Mouse (Mus musculus): ENCODE results near the gene Spef2.
A peak's percentile ranks its signal among the peaks of the same experiment; 100 is the strongest.
"Not testable (repeated sequence)": the region's sequence is repeated elsewhere in the genome, so short reads cannot be mapped to it uniquely, and the experiment has no call there.

Spef2 gene

GRCm38 (mm10) chr15:9664948-9665347 lies 83.7 kb downstream of the Spef2 start:
- DNase-seq, result not testable (repeated sequence)

- no peak for DNase-seq
These were observed 87.5 kb downstream of the Spef2 start for GRCm38 (mm10) chr15:9661215-9661614.

GRCm38 (mm10) chr15:9634471-9634870 lies 114.2 kb downstream of the Spef2 start:
- DNase-seq, result peak; percentile 87

DNA sequence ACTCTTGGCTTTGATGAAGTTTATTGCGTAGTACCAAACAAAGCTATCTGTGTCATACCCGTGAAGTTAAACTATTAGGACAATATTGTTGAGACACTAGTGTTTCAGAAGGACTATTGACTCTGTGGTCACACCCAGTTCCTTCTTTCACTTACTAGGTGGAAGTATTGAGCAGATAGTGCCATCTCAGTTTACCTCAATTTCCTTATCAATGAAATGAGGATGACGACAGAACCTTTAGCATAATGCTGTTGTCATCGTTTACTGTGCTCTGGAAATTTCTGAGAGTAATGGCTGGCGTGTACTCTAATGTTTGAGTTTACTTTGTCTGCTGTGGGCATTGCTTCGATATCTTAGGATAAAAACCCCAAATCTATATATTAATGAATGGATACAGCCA lies 117.0 kb downstream of the Spef2 start:
- no peak for DNase-seq

DNA sequence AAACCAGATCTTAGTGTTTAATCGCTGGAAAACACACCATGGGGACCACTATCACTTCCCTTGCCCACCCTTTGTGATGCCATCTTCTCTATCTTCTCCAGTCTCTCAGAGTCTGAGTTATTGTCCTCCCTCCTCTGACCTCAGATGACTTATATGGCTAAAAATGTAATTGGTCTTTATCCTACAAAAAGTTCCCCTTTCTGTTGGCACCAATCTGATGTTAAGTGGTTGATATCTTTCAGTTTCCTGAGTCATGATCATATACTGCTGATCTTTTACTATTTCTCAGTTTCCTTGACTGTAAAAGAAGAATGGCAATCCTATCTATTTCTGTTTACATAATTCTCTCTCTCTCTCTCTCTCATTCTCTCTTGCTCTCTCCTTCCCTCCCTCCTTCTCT lies 119.0 kb downstream of the Spef2 start:
- DNase-seq, result no peak

GRCm38 (mm10) chr15:9624619-9625018 lies 124.0 kb downstream of the Spef2 start:
- DNase-seq, result no peak

DNA sequence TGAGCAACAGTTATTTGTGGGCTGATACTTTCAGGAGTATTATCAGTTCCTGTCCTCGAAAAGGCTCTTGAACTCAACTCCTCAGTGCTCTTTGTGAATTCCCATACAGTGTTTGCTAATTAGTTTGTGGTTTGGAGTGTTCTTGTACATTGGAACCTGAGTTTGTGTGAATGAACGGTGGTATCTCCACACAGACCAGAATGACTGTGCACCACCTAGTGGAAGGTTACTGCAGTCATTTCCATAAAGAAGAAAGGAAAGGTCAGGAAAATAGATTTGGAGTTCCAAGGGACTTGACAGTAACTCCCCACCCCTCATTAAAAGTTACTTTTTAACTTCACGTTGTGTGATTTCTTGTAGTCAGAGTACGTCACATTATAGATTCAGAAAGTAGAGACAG lies 140.5 kb downstream of the Spef2 start:
- peak; percentile 8 for DNase-seq

- no peak for DNase-seq
These were observed 148.6 kb downstream of the Spef2 start for GRCm38 (mm10) chr15:9600088-9600455.

- no peak for DNase-seq
These were observed 149.1 kb downstream of the Spef2 start for GRCm38 (mm10) chr15:9599382-9600087.

DNA sequence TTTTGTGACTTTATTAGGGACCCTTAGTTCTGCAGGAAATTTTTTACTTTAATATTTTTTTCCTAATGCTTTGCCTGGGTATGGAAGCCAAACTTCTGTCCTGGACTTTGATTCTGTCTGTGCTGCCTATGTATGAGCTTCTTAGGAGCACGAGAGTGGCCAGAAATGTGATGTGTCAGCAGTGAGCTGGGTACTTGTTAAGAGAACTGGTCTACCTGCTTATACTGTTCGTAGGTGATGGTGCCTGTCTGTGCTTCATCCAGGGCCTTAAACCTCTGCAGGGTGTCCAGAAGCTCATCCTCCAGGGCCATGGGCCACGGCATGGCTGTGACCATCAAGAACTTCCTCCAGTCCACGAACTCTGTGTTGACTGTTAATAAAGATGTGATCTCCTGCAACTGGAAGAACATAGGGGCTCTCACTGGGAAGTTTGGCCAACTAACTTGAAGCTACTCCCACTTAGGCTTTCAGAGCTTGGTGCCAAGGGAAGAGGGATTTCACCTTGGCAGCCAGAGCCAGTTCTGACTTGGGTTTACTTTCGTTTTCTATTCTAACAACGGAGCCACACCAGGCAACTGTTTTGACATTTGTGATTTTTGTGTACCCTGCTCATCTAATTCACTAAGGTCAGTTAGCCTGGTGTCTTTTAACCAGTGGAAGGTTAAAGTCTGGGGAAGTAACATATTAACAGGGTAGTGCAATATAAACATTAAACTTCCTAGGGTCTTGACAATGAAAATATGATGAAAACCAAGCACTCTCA lies 152.2 kb downstream of the Spef2 start:
- no peak for DNase-seq

- DNase-seq, result no peak
These were observed 158.7 kb downstream of the Spef2 start for GRCm38 (mm10) chr15:9589939-9590338.

GRCm38 (mm10) chr15:9580470-9581280 lies 168.0 kb downstream of the Spef2 start:
- no peak for DNase-seq

GRCm38 (mm10) chr15:9577303-9577702 lies 171.4 kb downstream of the Spef2 start:
- DNase-seq, result no peak

- DNase-seq, result no peak
These were observed 173.9 kb downstream of the Spef2 start for GRCm38 (mm10) chr15:9574796-9575195.

DNA sequence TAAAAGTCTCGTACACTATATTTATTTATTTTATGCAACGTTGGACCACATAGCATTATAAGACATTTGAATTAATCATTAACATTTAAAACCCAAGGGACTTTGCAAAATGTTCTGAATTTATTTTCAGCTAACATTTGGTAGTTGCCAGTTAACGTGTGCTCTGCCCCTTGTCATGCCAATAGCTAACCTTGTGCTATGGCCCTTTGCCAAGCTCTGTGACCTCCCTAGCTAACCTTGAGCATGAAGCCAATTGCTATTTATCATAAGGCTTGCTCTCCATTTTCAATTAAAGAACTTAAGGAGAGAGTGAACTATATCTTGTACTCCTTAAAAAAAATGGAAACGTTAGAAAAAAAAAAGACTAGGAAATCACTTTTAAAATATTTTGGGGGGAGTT lies 175.3 kb downstream of the Spef2 start:
- DNase-seq, result no peak

- no peak for DNase-seq
These were observed 176.0 kb downstream of the Spef2 start for GRCm38 (mm10) chr15:9572664-9573063.

GRCm38 (mm10) chr15:9571896-9572295 lies 176.8 kb downstream of the Spef2 start:
- peak; percentile 51 for DNase-seq

- DNase-seq, result no peak
These were observed 181.4 kb downstream of the Spef2 start for GRCm38 (mm10) chr15:9567316-9567715.

DNA sequence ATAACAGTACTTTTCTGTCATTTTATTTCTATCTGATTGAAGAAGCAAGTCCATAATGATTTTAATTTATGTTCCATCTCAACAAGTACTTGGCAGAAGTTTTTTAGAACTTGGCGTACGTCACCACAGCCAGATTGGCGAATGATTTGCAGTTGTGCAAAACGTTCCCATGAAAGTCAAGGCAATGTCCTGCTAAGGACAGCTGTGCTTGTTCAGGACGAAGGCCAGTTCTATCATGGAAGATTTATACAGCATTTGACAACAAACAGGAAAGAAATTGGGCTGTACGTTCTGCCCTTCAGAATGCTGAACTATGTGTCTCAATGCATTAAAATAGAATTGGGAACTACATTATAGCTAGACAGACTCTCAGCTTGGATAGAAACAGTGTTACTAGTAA lies 183.3 kb downstream of the Spef2 start:
- peak; percentile 7 for DNase-seq

- no peak for DNase-seq
These were observed 184.5 kb downstream of the Spef2 start for GRCm38 (mm10) chr15:9564156-9564555.

DNA sequence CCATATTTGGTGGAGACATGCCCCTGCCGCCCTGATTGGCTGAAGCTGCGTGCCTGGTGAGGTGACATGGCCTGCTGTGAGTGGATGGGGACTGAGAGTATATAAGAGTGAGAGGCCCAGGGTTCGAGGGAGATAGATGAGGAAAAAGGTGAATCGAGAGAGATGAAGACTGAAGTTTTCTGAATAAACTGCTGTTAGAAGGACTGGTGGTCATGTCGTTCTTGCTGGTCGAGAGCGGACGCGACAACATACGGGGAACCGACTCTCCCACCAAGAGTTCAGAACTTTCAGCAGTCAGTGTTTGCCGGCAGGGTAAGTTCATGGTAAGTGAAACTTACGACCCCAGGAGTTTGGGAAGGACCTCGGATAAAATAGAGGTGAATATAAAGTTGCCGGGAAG lies 191.4 kb downstream of the Spef2 start:
- DNase-seq, result not testable (repeated sequence)

DNA sequence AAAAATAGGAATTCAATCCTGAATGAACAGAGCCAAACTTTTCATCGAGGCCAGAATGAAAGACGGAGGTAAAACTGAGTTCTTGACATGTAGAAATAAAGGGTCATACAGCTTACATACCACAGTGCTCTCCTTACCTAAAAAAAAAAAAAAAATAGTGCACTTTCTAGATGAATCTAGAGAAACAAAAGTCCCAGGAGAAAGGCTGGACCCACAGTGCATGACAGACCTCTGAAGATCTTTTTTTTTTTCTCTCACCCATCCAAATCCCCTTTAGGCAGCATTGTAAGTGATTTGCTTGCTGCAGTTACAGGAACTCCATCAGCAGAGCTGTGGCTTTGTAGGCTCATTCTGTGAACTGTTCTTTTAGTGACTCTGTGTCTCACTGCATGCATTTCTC lies 199.7 kb downstream of the Spef2 start:
- no peak for DNase-seq

DNA sequence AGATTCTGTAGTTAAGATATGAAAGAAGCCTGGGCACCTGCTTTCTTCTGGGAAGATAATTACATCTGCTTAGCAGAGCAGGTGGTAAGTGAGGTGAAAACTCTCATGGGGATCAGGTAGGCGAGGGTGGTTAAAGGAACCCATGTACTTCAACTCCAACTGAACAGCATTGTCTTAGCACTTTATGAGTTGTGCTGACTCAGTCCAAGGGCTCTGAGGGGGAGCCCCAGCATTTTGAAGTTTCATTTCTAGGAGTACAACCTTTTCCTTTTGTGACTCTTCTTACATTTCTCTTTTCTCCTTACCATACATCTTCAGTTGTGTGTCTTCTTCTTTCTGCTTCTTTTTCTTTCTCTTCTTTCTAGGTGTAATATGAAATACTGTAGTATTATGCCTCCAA lies 213.5 kb downstream of the Spef2 start:
- DNase-seq, result no peak

Measured in layer of hippocampus, adult 9-11 months (tissue).